Mouse (Mus musculus): ENCODE measurements at regions not wholly inside any gene's neighbourhood (a gene's known extent, or its start where the extent isn't known, plus 50 kb on each side); places are given as distances from the start of the nearest gene placed in this dataset.
A peak's percentile ranks its signal among the peaks of the same experiment; 100 is the strongest.
"Not testable (repeated sequence)": the region's sequence is repeated elsewhere in the genome, so short reads cannot be mapped to it uniquely, and the experiment has no call there.

DNA sequence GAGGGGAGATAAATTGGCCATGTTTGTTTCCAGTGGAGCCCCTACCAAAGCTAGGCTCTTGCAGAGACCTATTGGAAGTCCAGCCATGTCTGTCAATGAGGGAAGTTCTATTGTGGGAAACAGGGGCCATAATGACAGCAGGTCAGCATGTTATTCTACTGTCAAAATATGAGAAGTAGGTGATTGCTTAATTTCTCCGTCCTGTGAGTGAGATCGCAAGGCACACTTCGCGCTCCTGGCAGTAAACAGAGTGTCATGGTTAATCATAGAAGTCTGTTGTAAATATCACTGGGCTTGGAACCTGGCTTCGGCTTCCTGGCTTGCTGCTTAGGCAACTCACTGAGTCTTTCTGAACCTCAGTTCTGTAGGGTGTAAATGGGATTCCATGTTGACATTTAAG, 72.5 kb upstream of the Ccdc122 start:
- DNase-seq: peak; percentile 57

- DNase-seq: no peak
Observed at GRCm38 (mm10) chr14:76958875-76959274, 77.7 kb upstream of the Ccdc122 start.

DNA sequence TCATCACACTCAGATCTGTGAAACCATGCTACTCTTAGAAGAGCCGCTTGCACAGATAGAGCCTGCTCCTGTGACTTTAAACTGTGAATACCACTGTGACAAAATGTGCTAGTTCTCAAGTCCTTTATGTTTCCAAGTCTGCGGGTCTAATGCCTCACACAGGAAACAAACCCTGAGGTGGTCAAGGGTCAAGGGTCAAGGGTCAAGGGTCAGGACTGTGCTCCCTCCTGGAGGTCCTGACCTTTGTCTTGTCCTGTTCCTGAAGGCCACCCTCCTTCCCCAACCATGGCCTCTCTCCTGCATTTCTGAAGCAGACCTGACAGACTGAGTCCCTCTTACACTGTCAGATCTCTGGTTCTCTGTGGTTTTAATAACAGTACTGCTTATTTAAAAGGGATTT, 79.4 kb upstream of the Ccdc122 start:
- no peak for DNase-seq

- DNase-seq: no peak
Observed at GRCm38 (mm10) chr14:76953171-76953570, 83.4 kb upstream of the Ccdc122 start.

DNA sequence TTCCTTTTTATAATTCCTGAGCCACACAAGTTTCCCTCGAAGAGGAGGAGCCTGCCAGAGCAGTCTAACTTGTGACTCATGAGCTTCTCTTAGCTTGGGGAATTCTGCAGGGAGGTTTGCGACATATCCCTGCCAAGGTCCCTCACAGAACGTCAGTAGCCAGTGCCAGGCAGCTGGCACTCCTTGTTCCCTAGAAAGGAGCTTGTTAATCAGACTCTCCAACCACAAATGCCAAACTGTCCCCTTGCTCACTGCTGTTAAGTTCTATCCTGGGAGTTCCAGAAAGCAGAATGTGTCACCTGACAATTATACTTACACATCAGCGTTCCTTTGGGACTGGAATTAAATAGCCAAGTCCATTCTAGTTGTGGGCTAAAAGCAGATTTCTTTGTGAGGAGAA, 85.1 kb upstream of the Ccdc122 start:
- peak; percentile 79 for DNase-seq

GRCm38 (mm10) chr14:76949388-76949787, 87.2 kb upstream of the Ccdc122 start:
- DNase-seq: no peak

GRCm38 (mm10) chr14:76948948-76949347, 87.6 kb upstream of the Ccdc122 start:
- DNase-seq: peak; percentile 66

DNA sequence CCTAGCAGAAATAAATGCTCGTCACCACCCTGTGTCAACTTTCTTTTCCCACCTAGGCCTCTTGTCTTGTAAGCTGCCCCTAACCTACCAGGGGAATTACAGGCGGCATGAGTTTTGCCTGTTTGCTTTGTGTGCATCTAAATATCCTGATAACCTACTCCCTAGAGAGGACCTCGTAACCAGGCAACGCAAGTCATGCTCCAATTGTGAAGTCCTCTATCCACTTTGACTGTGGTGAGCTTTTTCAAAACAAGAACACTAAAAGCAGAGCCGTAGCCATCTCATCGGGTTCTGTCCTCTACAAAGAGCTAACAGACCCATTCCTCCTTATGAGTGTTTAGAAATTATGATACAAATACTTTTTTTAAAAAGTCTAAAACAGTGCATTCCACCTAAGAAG, 88.1 kb upstream of the Ccdc122 start:
- DNase-seq: no peak

DNA sequence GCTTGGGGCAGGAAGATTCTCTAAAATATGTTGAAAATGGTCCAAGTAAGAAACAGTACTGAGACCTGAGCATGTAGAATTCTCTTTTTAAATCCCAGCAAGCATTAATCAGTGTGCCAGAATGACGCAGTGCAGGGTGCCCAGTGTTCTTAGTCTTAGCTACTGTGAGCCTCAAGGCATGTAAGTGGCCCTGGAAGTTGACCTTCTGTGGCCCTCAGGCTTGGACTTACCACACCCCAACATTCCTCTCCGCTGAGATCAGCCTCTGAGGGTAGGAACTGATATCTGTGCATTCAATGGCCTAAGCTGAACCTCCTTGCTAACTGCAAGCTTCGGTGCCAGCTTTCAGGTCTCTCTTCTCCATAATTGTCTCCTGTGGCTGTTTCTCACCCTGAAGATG, 89.4 kb upstream of the Ccdc122 start:
- DNase-seq: peak; percentile 90

DNA sequence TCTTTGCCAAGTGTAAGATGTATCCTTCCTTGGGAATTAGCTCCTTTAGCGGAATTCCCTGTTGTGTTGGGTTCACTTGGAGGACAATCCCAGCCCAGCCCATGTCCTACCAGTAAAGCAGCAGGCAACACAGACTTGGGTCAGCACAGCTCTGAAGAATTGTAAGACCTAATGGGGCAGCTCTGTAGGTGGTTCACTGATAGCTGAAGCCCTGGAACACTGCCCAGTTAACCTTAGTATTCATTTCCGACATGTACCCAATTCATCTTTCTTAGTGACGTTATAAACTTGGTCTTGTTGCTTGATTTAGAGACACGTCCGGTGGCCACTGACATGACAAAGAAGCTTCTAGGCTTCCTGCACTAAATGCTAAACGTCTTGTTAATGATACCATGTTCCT, 90.9 kb upstream of the Ccdc122 start:
- peak; percentile 50 for DNase-seq

GRCm38 (mm10) chr14:76941474-76942212, 94.9 kb upstream of the Ccdc122 start:
- no peak for DNase-seq

DNA sequence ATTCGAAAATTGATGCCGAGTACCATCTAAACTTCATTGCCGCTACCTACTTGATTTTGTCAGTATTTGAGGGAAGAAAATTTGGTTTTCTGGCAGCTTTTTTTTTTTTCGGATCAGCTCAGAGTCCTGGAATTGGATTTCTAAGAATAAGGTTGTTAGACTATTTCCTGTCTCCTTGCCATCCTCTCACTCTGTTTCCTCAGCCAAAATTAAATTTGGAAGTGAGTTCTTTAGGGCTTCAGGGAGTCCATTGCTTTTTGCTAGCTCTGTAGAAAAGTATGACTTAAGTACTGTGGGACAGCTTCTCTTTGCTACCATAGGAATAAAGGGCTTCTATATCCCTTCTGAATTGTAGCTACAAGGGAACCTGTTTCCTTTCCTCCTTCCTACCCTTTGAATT, 96.1 kb upstream of the Ccdc122 start:
- DNase-seq: no peak

DNA sequence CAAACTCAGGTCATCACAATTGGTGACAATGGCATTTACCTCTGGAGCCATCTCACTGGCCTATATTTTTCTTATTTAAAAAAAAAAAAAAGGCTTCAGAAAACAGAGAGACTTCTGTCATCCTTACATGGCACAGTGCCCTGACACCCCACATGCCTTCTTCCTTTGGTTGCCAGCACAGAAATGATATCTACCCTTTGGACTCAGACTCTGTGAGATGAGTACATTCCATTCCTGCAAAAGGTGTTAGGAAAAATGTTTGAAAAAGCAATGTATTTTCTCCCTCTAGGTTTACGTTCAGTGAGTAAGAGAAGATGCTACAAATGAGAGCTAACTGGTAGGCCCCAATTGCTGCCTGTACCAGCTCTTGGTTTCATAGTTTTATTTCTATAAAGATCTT, 99.9 kb upstream of the Ccdc122 start:
- peak; percentile 53 for DNase-seq

DNA sequence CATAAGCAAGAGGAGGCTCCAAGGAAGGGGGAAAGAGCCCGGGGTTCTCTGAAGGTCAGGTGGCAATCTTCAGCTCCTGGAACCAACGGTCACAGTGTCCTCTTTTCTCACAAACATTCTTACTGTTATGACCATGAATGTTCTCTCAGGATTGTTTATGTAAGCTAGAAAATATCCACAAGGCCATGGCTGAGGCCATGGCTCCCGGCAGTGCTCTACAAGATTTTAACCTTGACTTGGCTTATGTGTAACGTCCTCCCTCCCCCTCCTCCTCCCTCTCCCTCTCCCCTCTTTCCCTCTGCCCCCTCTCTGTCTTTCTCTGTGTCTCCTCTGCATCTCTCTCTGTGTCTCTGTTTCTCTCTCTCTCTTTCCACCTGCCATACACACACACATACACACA, 100.5 kb upstream of the Ccdc122 start:
- DNase-seq: not testable (repeated sequence)

DNA sequence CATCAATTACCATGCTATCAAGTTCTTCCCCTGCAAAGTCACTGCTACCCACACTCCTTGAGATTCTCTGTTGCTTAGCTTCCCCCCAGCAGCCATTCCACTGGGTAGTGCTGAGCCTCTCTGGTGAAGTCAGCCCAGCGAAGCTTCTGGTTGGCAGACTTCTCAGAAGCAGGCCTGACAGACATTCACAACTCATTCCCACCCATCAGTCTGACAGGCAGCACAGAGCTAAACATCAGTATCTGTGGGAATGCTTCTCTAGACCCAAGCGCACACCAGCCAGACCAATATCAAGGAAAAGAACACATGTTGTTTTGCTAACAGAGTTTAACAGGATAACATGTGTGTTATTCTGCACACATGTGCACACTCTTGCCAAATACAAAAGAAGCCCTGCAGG, 101.1 kb upstream of the Ccdc122 start:
- no peak for DNase-seq

GRCm38 (mm10) chr14:76932890-76933289, 103.7 kb upstream of the Ccdc122 start:
- no peak for DNase-seq

- DNase-seq: peak; percentile 34
Observed at GRCm38 (mm10) chr14:76931398-76931797, 105.2 kb upstream of the Ccdc122 start.

DNA sequence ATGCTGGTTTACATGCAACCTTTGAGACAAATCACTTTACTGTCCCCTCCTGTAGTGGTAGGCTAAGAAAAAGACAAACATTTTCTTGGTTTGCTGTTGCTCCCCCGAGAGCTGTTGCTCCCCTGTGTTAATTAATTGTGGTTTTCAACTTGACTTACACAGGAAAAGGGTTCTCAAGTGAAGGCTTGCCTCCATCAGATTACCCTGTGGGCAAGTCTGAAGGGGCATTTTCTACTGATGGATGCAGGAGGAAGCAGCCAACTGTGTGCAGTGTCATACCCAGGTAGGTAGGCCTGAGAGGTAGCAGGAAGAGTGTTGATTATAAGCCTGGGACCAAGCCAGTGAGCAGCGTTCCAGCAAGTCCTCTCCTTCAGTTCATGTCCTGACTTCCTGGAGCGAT, 107.0 kb upstream of the Ccdc122 start:
- no peak for DNase-seq

DNA sequence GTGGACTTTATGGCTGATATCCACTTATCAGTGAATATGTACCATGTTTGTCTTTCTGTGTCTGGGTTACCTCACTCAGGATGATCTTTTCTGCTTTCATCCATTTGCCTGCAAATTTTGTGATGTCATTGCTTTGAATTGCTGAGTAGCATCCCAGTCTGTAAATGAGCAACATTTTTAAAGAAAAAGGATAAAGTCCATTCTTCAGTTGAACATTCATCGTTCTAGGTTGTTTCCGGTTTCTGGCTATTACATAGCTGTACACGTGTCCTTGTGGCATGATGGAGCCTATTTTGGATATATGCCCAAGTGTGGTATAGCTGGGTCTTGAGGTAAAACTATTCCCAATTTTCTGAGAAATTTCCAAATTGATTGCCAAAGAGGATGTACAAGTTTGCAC, 107.9 kb upstream of the Ccdc122 start:
- no peak for DNase-seq

DNA sequence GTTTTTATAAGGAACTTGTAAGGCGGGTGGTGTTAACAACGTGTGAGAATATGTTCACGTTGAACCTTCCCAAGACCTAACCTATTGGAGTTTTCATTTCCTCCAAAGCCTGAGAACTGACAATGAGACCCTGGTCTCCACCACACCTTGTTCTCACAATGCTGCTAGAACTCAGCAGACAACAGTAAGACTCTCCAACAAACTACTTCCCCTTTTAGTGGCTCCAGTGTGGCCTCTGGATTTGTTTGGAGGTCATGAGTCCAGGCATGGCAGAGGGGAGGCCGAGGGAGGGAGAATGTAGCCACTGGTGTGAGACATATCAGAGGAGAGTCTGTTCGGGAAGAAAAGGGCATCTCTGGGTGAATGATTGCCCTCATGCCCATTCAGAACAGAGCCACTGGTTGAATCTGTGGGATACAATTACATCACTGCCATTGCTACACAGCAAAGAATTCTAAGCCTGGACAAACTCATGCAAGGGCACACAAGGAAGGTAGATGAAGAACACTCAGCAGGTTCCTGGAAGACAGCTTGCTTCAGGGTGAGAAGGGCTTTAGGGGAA, 109.2 kb upstream of the Ccdc122 start:
- DNase-seq: no peak

DNA sequence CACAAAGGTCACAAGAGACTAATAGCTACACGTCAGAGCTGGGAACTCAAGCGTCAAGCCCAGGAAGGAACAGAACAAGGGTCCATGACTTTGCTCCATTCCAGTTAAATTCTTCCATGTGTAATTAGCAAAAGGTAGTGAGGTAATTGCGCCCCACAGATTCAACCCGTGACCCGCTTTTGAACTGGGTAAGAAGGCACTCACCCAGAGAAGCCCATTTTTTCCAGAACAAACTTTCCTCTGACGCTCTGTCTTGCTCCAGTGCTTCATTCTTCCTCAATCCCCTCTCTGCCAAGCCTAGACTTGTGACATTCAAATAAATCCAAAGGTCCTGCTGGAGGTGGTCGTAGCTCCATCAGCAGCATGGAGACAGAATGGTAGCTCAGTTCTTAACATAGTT, 110.2 kb upstream of the Ccdc122 start:
- no peak for DNase-seq

DNA sequence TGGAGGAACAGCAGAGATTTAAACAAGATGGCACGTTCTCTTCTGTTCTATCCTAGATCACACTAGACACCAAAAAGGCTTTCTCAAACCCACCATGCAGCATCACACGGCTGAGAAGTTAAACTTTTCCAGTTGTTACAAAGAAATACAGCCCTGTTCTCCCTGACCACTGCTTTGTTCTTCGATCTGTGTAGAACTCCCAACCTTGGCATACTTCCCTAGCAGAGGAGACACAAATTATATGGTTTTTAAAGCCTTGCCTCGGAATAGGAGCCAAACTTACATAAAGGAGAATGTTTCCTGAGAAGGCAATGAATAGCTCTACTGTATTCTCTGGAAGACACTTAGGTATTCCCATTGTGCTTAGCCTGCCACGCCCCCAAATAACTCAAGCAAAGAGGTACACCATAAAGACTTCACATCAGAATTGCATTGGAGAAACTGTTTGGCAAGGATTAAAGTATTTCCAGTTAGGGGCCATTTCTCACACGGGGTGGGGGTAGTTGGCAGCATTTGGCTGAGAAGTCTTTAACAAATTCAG, 114.1 kb upstream of the Ccdc122 start:
- no peak for DNase-seq

- no peak for DNase-seq
Observed at GRCm38 (mm10) chr14:76918091-76918490, 118.5 kb upstream of the Ccdc122 start.

GRCm38 (mm10) chr14:76917139-76917929, 119.2 kb upstream of the Ccdc122 start:
- no peak for DNase-seq

All from lung, postnatal 36 days (tissue).